Mouse (Mus musculus) liver, embryonic 14.5 days (tissue): ENCODE results near the gene Wdr27.

ENCODE experiments used
- CTCF ChIP-seq: IDR thresholded peaks from 2 replicates; pipeline ENCODE4 v1.5.1; 2016; ENCODE audit warnings: antibody characterized with exemption, low read depth, control low read depth
- EP300 ChIP-seq: IDR thresholded peaks from 2 replicates; pipeline ENCODE4 v1.6.1; 2016; ENCODE audit warnings: antibody characterized with exemption, low read depth

GRCm38 (mm10) chr17:14846880-14847279 lies 96.1 kb downstream of the Wdr27 start:
- no peak for TF ChIP-seq EP300
- TF ChIP-seq CTCF = no peak
